ENCODE assay signal across 10 mouse cellular contexts in genomic region chr5:31328255-31328654, GRCm38 (mm10). TPM values are rescaled to one million over a fixed set of nuclear protein-coding genes. Genes with fewer than 3 reads are reported as not detected.
DNase-seq lines count a peak whose midpoint lies in the region; ATAC-seq and TF ChIP-seq lines count a peak whose summit lies in the region.
"Had no signal": no experiment of that assay in that cellular context is flagged by ENCODE, and none has a peak within 500 bp of the region (broad histone marks: within the 10 kb centered on the region; RNA-seq: fewer than 3 reads in every experiment).

No protein-coding gene starts in this region.

- H3K9me3 ChIP-seq in neural tube, embryonic 15.5 days (replicated peaks), result no peaks in the 10 kb centered on the region
- no peaks in the 10 kb centered on the region for H3K9me3 ChIP-seq in embryonic facial prominence, embryonic 14.5 days (ENCODE audit: control insufficient read depth, low read length)
- H3K9me3 ChIP-seq in hindbrain, postnatal 0 days (ENCODE audit: low read length), result no peaks in the 10 kb centered on the region
- H3K9me3 ChIP-seq: stomach, embryonic 15.5 days had no signal

- H3K27ac ChIP-seq in neural tube, embryonic 15.5 days (replicated peaks), result no peak overlapping the region
- H3K27ac ChIP-seq in embryonic facial prominence, embryonic 14.5 days (replicated peaks; ENCODE audit: low read depth, low read length), result no peak overlapping the region
- no peak overlapping the region for H3K27ac ChIP-seq in hindbrain, postnatal 0 days
- H3K27ac ChIP-seq: stomach, embryonic 15.5 days had no signal

- no peaks in the 10 kb centered on the region for H3K36me3 ChIP-seq in neural tube, embryonic 15.5 days
- no peaks in the 10 kb centered on the region for H3K36me3 ChIP-seq in embryonic facial prominence, embryonic 14.5 days (ENCODE audit: control insufficient read depth, insufficient read depth, low read length)
- no peaks in the 10 kb centered on the region for H3K36me3 ChIP-seq in hindbrain, postnatal 0 days (ENCODE audit: insufficient read depth, low read length)
- H3K36me3 ChIP-seq: stomach, embryonic 15.5 days had no signal

- H3K4me2 ChIP-seq in neural tube, embryonic 15.5 days, result no peak overlapping the region
- H3K4me2 ChIP-seq in embryonic facial prominence, embryonic 14.5 days (ENCODE audit: low read depth, low read length), result no peak overlapping the region
- H3K4me2 ChIP-seq in hindbrain, postnatal 0 days (ENCODE audit: low read depth, low read length), result no peak overlapping the region
- H3K4me2 ChIP-seq: stomach, embryonic 15.5 days had no signal

- intact Hi-C loops in left cerebral cortex, postnatal 36 days (cut with DNase I), result loop anchor here (5.0 kb wide), 1 partner anchor 111 kb away; no protein-coding TSS in a partner anchor

- H3K9ac ChIP-seq in neural tube, embryonic 15.5 days (replicated peaks), result no peak overlapping the region
- no peak overlapping the region for H3K9ac ChIP-seq in embryonic facial prominence, embryonic 14.5 days (ENCODE audit: low read depth, low read length)
- no peak overlapping the region for H3K9ac ChIP-seq in hindbrain, postnatal 0 days (replicated peaks; ENCODE audit: low read length)
- H3K9ac ChIP-seq: stomach, embryonic 15.5 days had no signal

- 31% methylated on average over 7 of the region's 7 CpGs for WGBS in neural tube, embryonic 15.5 days
- WGBS in embryonic facial prominence, embryonic 14.5 days, result 35% methylated on average over 7 of the region's 7 CpGs
- 31% methylated on average over 7 of the region's 7 CpGs for WGBS in hindbrain, postnatal 0 days

- no peaks in the 10 kb centered on the region for H3K4me1 ChIP-seq in neural tube, embryonic 15.5 days
- H3K4me1 ChIP-seq in embryonic facial prominence, embryonic 14.5 days (ENCODE audit: control insufficient read depth, insufficient read depth, low read length), result no peaks in the 10 kb centered on the region
- H3K4me1 ChIP-seq in hindbrain, postnatal 0 days (ENCODE audit: insufficient read depth, low read length), result no peaks in the 10 kb centered on the region
- H3K4me1 ChIP-seq: stomach, embryonic 15.5 days had no signal

- no peak for ATAC-seq in neural tube, embryonic 15.5 days (ENCODE audit: low FRiP score)
- ATAC-seq in embryonic facial prominence, embryonic 14.5 days (ENCODE audit: low read depth), result no peak
- no peak for ATAC-seq in hindbrain, postnatal 0 days
- ATAC-seq in megakaryocyte, adult 5-6 weeks (ENCODE audit: poor library complexity, severe bottlenecking), result no peak

- H3K4me3 ChIP-seq in neural tube, embryonic 15.5 days (replicated peaks), result no peak overlapping the region
- H3K4me3 ChIP-seq in embryonic facial prominence, embryonic 14.5 days (ENCODE audit: low read depth, low read length), result no peak overlapping the region
- H3K4me3 ChIP-seq in hindbrain, postnatal 0 days (ENCODE audit: low read length), result no peak overlapping the region
- H3K4me3 ChIP-seq: stomach, embryonic 15.5 days had no signal

- no peaks in the 10 kb centered on the region for H3K27me3 ChIP-seq in neural tube, embryonic 15.5 days (replicated peaks)
- H3K27me3 ChIP-seq in embryonic facial prominence, embryonic 14.5 days (replicated peaks; ENCODE audit: control insufficient read depth, insufficient read depth, low read length), result no peaks in the 10 kb centered on the region
- no peaks in the 10 kb centered on the region for H3K27me3 ChIP-seq in hindbrain, postnatal 0 days (ENCODE audit: insufficient read depth, low read length)
- H3K27me3 ChIP-seq: stomach, embryonic 15.5 days had no signal

- DNase-seq in neural tube, embryonic 10.5 days (ENCODE audit: extremely low spot score, low spot score), result peak; percentile 39
- DNase-seq in adrenal gland, postnatal 14 days, result peak; percentile 80
- DNase-seq in embryonic facial prominence, embryonic 14.5 days (ENCODE audit: low spot score), result peak; percentile 76
- DNase-seq in hindbrain, postnatal 0 days (ENCODE audit: low spot score), result peak; percentile 77
- peak; percentile 13 to 46 for DNase-seq in left cerebral cortex, postnatal 36 days (ENCODE audit: low spot score in 2 of 2)
- peak; percentile 54 for DNase-seq in retina, postnatal 7 days (ENCODE audit: low read depth, low spot score)

- peak; percentile 70 for TF ChIP-seq CTCF in hindbrain, postnatal 0 days (IDR thresholded peaks at IDR 0.05; ENCODE audit: low read depth)

RNA-seq across cellular contexts. Expression of gene Gckr, which starts 31.0 kb away (rescaled TPM):
- polyA plus RNA-seq in neural tube, embryonic 15.5 days (2015; fragmentation: Nextera tagmentation; extraction: Ambion mirVana), result 0.10 and 0.24 TPM in 2 replicates
- total RNA-seq in adrenal gland, postnatal 14 days (2021), result 1.6 and 13.8 TPM in 2 replicates
- 0.17 and 0.31 TPM in 2 replicates for polyA plus RNA-seq in embryonic facial prominence, embryonic 14.5 days (2014; fragmentation: Nextera tagmentation; extraction: Ambion mirVana)
- 0.89 TPM in 1 of 2 replicates, not detected in the other for total RNA-seq in hindbrain, postnatal 0 days (2014; rRNA removed)
- 0.56 and 0.93 TPM in 2 replicates for polyA plus RNA-seq in hindbrain, postnatal 0 days (2015; fragmentation: Nextera tagmentation; extraction: Ambion mirVana)
- under 1 TPM in 1 of 2 experiments, not detected in 1; 0.25 TPM for total RNA-seq in left cerebral cortex, postnatal 36 days (2021)
- total RNA-seq in megakaryocyte, adult 5-6 weeks (2015), result not detected in 2 replicates
- not detected in 2 replicates for total RNA-seq in megakaryocyte, adult 5-6 weeks (2017)
- polyA plus RNA-seq: heart, embryonic 14.5 days had no signal

RNA-seq across cellular contexts. Expression of gene Fndc4, which starts 32.4 kb away (rescaled TPM):
- polyA plus RNA-seq in neural tube, embryonic 15.5 days (2015; fragmentation: Nextera tagmentation; extraction: Ambion mirVana), result 102 and 129 TPM in 2 replicates
- total RNA-seq in adrenal gland, postnatal 14 days (2021), result 10.9 and 12.2 TPM in 2 replicates
- polyA plus RNA-seq in embryonic facial prominence, embryonic 14.5 days (2014; fragmentation: Nextera tagmentation; extraction: Ambion mirVana), result 74.4 and 80.6 TPM in 2 replicates
- 184 and 187 TPM in 2 replicates for total RNA-seq in hindbrain, postnatal 0 days (2014; rRNA removed)
- 122 TPM in 2 replicates for polyA plus RNA-seq in hindbrain, postnatal 0 days (2015; fragmentation: Nextera tagmentation; extraction: Ambion mirVana)
- 100 to 1,000 TPM; 147 to 162 TPM for total RNA-seq in left cerebral cortex, postnatal 36 days (2021)
- not detected in 2 replicates for total RNA-seq in megakaryocyte, adult 5-6 weeks (2015)
- not detected in 2 replicates for total RNA-seq in megakaryocyte, adult 5-6 weeks (2017)

RNA-seq across cellular contexts. Expression of gene Ift172, which starts 37.3 kb away (rescaled TPM):
- polyA plus RNA-seq in neural tube, embryonic 15.5 days (2015; fragmentation: Nextera tagmentation; extraction: Ambion mirVana), result 28.9 and 30.4 TPM in 2 replicates
- 36.0 and 41.5 TPM in 2 replicates for total RNA-seq in adrenal gland, postnatal 14 days (2021)
- 36.7 and 38.4 TPM in 2 replicates for polyA plus RNA-seq in embryonic facial prominence, embryonic 14.5 days (2014; fragmentation: Nextera tagmentation; extraction: Ambion mirVana)
- total RNA-seq in hindbrain, postnatal 0 days (2014; rRNA removed), result 38.2 and 41.8 TPM in 2 replicates
- polyA plus RNA-seq in hindbrain, postnatal 0 days (2015; fragmentation: Nextera tagmentation; extraction: Ambion mirVana), result 16.7 and 18.2 TPM in 2 replicates
- 100 to 1,000 TPM in 1 of 2 experiments, 10 to 100 TPM in 1; 78.3 to 102 TPM for total RNA-seq in left cerebral cortex, postnatal 36 days (2021)
- 9.6 and 13.6 TPM in 2 replicates for total RNA-seq in megakaryocyte, adult 5-6 weeks (2015)
- 14.2 and 25.0 TPM in 2 replicates for total RNA-seq in megakaryocyte, adult 5-6 weeks (2017)

Comparison
In these comparisons a context has a peak if more than half of its experiments do, and no peak if none do; other contexts are left out.
1. DNase-seq: peak in every context shown above with its lines; median percentile 80 in adrenal gland, postnatal 14 days; 77 in hindbrain, postnatal 0 days; 76 in embryonic facial prominence, embryonic 14.5 days; 54 in retina, postnatal 7 days; 39 in neural tube, embryonic 10.5 days; 30 in left cerebral cortex, postnatal 36 days.